Mouse (Mus musculus) gastrocnemius, postnatal 10 days (tissue): ENCODE measurements around the gene Efcab9. TPM values are rescaled to one million over a fixed set of nuclear protein-coding genes. Genes with fewer than 3 reads are reported as not detected.
"Not testable (repeated sequence)": the region's sequence is repeated elsewhere in the genome, so short reads cannot be mapped to it uniquely, and the experiment has no call there.

Experiments used
- DNase-seq: peaks from one replicate; pipeline ENCODE4 v3.0.0; 2021; ENCODE audit warnings: mixed read lengths
- total RNA-seq, 2 experiments: library from RNA; stranded (reverse); gene quantifications; 2 replicates each; pipeline ENCODE4 v1.2.3; 2021

Efcab9 gene
- total RNA-seq, 2 experiments from 2014 or later: 0.66 TPM; not detected in 1

- no peak for DNase-seq
Observed at GRCm38 (mm10) chr11:32538435-32538834, 6.6 kb upstream of the Efcab9 start.

- no peak for DNase-seq
Observed at GRCm38 (mm10) chr11:32536954-32537353, 5.1 kb upstream of the Efcab9 start.

DNA sequence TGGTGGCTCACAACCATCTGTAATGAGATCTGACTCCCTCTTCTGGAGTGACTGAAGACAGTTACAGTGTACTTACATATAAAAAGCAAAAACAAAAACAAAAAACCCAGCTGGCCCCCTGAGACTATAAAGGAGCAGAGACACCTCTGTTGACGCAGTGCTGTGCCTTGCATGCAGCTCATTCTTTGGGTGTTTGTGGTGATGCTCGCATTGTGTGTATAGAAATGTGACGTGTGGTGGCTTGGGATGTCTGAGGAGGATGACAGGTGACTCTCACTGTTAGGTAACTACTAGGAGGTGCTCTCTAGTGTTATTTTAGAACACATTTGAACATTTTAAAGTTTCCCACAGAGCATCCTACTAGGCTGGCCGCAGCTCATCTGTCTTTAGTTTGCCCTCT lies 3.8 kb upstream of the Efcab9 start:
- no peak for DNase-seq

- no peak for DNase-seq
Observed at GRCm38 (mm10) chr11:32534453-32535075, 2.7 kb upstream of the Efcab9 start.

DNA sequence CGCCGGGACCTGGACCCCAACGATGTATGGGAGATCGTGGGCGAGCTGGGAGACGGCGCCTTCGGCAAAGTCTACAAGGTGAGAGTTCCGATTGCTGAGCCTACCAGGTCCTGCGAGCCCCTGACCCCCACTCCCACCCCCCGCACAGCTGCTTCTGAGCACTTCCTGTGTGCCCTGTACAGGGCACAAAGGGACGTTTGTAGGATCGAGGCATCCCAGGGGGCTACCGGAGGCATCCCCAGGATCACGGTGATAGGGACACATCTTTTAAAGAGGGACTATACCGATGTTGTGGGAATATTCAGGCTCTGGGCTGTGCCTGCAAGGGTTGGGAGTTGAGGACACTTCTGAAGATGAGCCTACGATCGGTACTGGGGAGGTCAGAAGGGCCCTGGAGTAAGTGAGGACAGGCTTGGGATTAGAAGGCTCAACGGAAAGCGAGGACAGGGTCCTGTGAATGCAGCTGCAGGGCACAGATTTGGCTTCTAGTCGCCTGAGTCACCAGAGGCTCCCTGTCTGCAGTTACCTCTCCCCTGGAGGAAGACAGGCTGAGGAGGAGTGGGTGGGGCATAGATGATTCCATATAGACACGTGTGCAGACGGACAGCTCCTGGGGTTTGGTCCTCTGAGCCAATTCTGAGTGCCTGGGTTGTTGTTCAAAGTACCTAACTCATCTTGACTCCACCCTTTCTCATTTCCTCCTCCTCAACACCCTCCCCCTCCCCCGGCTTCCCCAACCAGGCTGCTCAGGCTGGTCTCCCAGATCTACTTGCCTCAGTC lies 1.8 kb upstream of the Efcab9 start:
- no peak for DNase-seq

DNA sequence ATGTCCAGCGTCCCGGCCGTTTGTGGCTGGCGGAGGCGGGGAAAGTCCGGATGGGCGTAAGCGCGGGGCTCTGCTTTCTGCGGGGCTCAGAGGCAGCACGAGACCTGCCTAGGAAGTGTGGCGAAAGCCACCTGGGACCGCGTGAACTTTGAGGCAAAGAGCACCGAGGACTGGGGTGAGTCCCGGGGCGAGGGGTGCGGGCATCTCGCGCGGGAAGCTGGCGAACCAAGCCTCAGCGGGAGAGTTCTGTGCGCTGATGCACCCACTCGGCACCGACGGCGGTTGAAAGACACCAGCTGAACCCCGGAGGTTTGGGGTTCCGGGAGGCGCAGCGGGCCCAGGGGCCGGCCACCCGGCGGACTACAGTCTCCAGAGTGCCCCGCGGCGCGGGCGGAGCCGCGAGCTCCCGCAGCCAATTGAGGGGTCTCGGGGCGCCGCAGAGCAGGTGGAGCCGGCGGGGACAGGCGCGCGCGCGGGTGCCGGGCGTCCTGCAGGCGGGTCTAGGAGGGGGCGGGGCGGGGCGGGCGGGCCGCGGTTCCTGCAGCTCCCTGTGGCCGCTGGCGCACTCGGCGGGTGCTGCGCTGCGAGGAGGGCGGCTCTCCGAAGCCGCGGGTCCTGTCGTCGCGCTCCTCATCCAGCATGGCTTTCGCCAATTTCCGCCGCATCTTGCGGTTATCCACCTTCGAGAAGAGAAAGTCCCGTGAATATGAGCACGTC lies 1.0 kb upstream of the Efcab9 start, which contains the start of gene Stk10:
Stk10 (plus strand) TSS at position 541 of the 717 bp plus-strand sequence.
- peak; percentile 86 for DNase-seq

DNA sequence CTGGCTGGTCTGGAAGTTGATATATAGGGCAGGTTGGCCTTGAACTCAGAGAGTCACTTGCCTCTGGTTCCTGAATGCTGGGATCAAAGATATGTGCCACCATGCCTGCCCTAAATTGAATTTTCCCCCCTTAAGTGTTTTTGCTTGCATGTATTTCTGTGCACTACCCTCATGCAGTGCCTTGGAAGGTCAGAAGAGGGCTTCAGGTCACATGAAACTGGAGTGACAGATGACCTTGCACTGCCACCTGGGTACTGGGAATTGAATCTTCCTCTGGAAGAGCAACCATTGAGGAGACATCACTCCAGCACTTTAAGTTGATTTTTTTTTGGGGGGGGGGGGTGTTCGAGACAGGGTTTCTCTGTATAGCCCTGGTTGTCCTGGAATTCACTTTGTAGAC lies 1.7 kb downstream of the Efcab9 start:
- no peak for DNase-seq

DNA sequence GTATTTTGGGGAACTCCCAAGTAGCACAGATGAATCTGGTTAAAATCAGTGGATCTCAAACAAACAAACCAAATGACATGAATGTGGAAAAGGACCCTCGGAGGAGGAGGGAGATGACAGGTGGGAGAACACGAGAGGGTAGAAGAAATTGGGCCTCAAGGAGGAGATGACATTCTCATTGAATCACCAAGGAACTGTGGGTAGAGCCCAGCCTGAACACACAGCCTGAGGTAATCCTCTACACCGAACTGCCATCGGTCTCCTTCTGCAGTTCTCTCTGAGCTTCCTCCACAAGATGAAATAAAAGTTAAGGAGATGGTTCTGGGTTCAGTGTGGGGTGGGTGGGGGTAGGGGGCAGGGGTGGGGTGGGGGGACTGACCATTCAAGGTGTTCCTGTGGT lies 4.9 kb downstream of the Efcab9 start:
- DNase-seq: no peak

DNA sequence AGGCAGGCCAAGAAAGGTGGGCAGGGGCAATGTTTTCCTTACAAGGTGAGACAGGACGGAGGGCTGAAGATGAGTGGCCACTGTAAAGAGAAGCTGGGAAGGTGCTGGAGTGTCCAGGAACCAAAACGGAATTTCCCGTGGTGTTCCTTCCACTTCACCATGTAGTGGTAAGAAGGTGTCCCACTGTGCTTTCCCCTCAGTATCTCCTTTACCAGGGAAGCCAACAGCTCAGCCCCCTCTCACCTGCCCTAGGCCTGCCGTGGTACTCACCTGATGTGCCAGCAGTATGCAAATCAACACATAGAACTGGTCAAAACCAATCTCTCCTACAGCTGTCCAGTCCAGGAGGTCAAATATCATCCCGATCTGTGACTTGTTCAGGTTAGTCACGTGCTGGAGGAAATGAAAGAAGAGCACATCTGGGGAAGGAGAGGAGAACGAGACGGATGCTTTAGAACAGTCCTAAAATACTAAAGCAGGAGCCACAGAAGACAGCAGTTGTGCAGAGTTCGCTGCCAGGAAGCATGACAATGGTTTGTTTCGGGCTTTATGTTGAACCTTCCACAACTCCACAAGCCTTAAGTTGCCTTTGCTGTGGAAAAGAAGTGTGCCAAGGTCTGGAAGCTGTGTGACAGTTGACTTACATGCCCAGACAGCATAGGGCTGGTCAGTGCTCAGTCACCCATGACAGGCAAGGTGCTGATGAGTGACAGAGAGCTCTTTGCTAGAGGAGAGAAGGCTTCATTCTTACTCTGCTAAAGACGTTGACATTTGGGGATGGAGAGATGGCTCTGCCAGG lies 7.6 kb downstream of the Efcab9 start:
- DNase-seq: no peak

GRCm38 (mm10) chr11:32521246-32521645 lies 10.6 kb downstream of the Efcab9 start:
- DNase-seq: no peak

- no peak for DNase-seq
Observed at GRCm38 (mm10) chr11:32519354-32519753, 12.5 kb downstream of the Efcab9 start.

DNA sequence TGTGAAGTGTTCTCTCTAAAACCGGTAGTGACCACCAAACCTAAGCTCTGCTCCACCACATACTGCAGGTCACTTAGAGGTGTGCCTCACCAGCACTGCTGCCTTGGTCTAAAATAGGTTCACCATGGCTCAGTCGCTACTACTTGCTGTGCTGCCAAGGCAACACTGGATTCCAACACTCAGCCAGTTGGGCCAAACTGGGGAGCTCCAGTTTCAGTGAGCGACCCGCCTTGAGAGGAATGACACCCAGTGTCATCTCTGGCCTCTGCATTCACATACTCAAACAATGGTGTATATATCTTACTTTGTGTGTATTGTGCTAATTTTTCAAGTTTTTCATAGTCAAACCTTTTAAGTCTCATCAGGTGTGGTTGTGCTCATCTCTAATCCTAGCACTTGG lies 13.1 kb downstream of the Efcab9 start:
- peak; percentile 46 for DNase-seq

GRCm38 (mm10) chr11:32516916-32517712 lies 14.8 kb downstream of the Efcab9 start:
- no peak for DNase-seq

DNA sequence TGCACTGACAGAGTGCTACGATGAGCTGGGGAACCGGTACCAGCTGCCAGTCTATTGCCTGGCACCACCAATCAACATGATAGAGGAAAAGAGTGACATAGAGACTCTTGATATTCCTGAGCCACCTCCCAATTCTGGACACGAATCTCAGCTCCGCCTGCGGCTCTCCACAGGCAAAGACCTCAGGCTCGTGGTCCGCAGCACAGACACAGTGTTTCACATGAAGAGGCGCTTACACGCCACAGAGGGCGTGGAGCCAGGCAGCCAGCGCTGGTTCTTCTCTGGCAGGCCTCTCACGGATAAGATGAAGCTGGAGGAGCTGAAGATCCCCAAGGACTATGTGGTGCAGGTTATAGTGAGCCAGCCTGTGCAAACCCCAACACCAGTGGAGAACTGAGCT lies 15.8 kb downstream of the Efcab9 start:
- no peak for DNase-seq

- not testable (repeated sequence) for DNase-seq
Observed at GRCm38 (mm10) chr11:32514853-32515252, 17.0 kb downstream of the Efcab9 start.

GRCm38 (mm10) chr11:32510930-32511329 lies 21.0 kb downstream of the Efcab9 start:
- DNase-seq: no peak

DNA sequence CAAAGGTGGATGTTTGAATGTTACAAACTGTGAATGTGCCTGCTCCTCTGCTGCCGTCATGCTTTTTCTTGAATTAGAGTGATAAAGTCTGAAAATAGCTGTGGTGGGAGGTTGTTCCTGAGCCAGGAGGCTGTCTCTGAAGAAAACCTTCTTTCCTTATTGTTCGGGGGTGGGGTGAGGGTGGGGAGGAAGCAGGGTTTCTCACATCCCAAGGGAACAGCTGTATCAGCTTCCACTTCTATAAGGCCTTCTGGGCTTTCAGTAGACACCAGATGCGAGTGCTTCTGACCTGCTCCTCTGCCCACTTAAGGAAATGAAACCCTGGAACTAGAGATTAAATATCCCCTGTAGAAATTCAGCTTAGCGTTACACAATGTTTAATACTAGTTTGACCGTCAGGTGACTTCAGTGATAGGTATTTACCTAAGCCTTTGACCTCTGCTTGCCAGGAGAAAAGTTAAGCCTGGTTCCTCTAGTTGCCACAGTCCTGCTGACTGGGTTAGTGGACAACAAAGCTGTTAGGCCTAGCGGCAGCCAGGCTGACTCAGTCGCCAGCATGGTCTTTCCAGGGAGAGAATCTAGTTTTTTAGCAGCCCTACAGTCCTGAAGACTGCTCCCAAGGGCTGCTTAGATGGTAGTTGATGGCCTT lies 26.7 kb downstream of the Efcab9 start:
- DNase-seq: no peak

- no peak for DNase-seq
Observed at GRCm38 (mm10) chr11:32503711-32504110, 28.2 kb downstream of the Efcab9 start.

DNA sequence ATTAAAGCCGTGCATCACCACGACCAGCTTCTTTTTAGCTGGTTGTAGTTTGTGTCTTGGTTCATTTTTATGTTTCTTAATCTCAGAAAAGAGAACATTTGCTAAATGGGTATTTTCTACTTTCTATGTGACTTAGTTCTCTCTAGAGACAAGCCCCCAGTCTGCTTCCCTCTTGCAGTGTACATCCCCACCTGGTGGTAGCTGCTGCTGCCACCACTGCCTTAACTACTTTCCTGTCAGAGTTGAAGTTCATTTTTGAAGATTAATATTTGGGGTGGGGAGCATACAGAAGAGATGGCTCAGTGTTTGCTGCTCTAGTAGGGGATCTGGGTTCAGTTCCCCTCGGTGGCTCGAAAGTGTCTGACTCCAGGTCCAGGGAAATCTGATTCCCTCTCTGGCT lies 31.9 kb downstream of the Efcab9 start:
- DNase-seq: no peak

DNA sequence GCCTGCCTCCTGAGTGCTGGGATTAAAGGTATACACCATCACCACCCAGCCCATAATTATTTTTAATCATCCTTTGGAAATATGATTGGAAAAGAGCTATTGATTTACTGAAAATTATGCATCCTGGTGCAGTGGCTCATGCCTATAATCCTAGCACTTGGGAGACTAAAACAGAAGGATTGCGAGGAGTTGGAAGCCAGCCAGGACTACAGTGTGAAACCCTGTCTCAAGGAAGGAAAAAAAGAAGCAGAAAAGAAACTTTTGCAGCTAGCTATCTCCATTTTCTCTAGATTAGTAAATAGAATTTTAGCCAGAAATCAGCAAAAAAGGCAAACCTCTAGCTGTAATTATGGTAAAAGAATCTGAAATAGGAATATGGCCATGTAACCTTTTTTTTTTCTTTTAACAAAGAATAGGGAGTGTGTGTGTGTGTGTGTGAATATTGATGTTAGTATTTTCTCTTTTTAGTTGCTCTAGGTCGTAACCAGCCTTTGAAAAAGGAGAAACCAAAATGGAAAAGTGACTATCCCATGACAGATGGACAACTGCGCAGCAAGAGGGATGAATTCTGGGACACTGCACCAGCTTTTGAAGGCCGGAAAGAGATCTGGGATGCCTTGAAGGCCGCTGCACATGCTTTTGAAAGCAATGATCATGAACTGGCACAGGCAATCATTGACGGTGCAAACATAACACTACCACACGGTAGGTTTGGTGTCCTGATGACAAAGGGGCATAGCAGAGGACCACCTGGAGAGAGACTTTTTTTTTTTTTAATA lies 32.9 kb downstream of the Efcab9 start:
- peak; percentile 55 for DNase-seq
